Mouse (Mus musculus) cerebellum, adult 2 months (tissue): ENCODE measurements around the gene Wfdc3.

ENCODE experiments used
- CTCF ChIP-seq: fragments of 200-500 bp; IDR thresholded peaks from 2 replicates; pipeline ENCODE4 v1.5.1; 2011; ENCODE audit warnings: low read depth, mild to moderate bottlenecking, control low read depth, low read length, moderate library complexity, borderline replicate concordance; ENCODE audit not compliant: insufficient read depth
- POLR2A ChIP-seq: fragments of 200-500 bp; IDR thresholded peaks from 2 replicates; pipeline ENCODE4 v1.6.1; 2011; ENCODE audit warnings: low read length, control low read depth, borderline replicate concordance; ENCODE audit not compliant: insufficient read depth

- TF ChIP-seq POLR2A (no peak), CTCF (no peak)
These were observed 16.9 kb upstream of the Wfdc3 start for GRCm38 (mm10) chr2:164762593-164762992.
